Mouse (Mus musculus) ES-E14 (cell line): ENCODE data around the gene Bcl9l.

Experiments used
- MAFK ChIP-seq: IDR thresholded peaks from 2 replicates; pipeline ENCODE4 v1.6.1; 2014; ENCODE audit warnings: mild to moderate bottlenecking, low read depth, low read length, inconsistent platforms; ENCODE audit not compliant: insufficient read depth
- ZC3H11A ChIP-seq: IDR thresholded peaks from 2 replicates; pipeline ENCODE4 v1.6.1; 2012; ENCODE audit warnings: low read depth, mild to moderate bottlenecking, inconsistent platforms, low read length, borderline replicate concordance

- TF ChIP-seq ZC3H11A = no peak
- no peak for TF ChIP-seq MAFK
Observed at GRCm38 (mm10) chr9:44544986-44545385, 62.4 kb downstream of the Bcl9l start.
